Mouse (Mus musculus): Measurements from ENCODE around the gene Mmp23.
"Not testable (repeated sequence)": the region's sequence is repeated elsewhere in the genome, so short reads cannot be mapped to it uniquely, and the experiment has no call there.

The Mmp23 gene

DNA sequence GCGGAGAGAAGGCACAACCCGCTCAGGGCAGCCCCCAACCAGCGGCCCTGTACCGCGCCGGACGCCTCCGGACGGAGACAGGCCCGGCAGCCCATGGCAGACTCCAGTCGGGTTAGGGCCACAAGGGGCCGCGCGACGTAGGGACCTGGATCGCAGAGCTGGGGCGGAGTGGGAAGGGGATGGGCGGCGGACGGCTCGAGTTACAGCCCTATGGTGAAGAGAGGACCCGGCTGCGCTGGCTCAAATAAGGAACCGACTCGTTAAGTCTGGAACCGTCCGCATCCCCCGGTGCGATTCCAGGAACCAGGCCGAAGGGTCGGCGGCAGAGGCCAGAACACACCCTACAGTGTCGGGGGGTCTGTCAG, at the start of gene Mmp23:
TSS of gene Mmp23 (minus strand) at position 299 of the 365 bp plus-strand sequence.
- DNase-seq (ENCODE audit: low spot score in 2 of 2): peak; percentile 16 to 68

DNA sequence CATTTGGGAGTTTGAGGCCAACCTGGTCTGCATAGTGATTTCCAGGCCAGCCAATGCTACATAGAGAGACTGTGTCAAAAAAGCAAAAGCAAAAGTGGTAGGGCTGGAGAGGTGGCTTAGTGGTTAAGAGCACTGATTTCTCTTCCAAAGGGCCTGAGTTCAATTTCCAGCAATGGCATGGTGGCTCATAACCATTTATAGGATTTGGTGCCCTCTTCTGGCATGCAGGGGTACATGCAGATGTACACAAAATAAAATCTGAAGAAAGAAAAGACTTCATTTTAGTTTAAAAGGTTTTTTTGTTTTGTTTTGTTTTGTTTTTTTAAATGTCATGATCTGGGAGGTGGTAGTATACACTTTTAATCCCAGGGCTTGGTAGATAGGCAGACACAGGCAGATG, 47.2 kb upstream of the Mmp23 start:
- no peak for DNase-seq (ENCODE audit: low spot score in 2 of 2)

DNA sequence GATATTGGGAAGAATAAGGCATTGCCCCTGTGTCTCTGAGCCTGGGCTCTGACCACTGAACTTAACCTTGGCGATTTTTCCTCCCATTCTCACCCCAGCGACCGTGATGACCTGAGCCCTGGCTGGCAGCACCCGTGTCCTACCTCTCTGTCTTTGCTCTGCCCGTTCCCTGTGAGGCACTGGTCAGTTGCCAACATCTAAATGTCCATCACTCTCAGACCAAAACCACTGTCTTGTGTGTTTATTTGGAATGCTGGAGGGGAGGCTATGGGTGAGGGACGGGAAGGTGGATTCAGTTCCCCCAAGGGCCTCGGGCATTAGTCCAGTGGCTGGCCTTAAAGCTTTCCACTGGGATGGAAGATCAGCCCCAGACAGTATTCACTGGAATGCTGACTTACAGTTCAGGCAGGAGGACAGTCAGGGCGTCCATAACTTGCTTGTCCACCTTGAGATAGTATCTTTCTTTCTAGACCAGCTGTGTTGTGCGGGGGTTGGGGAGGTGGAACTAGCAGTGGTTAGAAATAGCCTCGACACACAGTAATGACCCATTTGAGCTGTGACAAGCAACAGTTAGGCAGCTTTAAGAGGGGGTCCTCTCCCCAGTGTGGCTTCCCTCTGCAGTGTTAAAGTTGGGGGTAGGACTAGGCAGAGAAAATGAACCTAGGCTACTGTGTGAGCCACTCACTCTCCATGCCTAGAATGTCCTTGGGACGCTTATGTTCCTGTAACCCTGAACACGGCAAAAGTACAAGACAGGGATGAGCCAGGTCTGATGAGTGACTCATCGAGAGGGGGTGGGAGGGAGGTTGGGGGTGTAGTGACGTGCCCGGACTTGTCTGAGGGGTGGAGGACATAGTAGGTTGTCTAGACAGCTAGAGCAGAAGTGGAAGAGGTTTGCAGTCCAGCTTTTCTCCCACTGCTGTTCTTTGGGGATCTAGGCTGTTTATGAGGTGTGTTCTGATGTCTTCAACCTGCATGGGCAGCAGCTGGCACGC, 43.4 kb upstream of the Mmp23 start:
- DNase-seq (ENCODE audit: low spot score in 2 of 2): no peak

DNA sequence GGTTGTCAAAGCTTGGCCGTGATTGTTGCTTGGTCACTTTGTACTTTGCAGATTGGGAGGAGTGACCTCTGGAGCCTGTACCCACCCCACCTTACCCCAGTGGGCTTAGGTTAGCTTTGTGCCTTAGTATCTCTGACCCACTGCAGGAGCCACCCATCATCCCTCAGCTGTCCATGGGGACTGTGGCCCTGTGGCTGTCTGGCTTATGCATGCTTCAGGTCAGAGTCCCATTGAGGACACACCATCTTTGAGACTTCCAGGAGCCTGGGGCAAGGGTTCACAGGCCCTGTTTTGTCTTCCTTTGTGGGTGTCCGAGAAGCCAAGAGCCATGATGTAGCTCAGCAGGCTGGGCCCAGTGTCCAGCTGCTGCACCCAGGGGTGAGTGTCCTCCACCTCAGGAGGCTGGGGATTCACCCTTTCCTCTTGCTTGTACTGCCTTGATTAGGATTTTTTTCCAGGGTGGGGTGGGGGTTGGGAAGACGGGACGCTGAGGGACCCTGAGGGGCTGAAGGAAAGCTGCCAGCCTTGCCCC, 42.4 kb upstream of the Mmp23 start:
- no peak for DNase-seq (ENCODE audit: low spot score in 2 of 2)

DNA sequence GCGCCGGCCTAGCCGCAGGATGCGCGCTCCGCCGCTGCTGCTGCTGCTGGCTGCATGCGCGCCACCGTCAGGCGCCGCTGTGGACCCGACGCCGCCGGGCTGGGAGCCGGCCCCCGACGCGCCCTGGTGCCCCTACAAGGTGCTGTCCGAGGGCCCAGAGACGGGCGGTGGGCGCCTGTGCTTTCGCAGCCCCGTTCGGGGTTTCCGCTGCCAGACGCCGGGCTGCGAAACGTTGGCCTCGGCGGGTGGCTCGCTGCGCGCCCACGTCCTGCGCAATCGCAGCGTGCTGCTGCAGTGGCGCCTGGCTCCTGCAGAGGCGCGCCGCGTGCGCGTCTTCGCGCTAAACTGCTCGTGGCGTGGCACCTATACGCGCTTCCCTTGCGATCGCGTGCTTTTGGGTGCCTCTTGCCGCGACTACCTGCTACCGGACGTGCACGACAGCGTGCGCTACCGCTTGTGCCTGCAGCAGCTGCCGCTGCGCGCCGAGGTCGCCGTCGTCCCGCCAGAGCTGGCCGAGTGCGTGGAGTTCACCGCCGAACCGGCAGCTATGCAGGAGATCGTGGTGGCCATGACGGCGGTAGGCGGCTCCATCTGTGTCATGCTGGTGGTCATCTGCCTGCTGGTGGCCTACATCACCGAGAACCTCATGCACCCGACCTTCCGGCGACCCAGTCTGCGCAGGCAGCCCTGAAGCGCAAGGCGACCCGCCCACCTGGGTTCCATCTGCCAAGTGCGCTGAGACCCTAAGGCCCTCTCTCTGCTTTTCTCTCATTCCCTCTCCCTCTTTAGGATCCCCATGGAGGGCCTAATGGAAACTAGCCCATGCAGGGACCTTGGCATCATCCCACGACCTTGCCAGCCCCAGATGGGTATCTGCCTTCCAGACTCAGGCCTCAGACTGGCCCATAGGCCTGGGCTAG, 41.6 kb upstream of the Mmp23 start:
- DNase-seq (ENCODE audit: low spot score in 2 of 2): peak; percentile 42 to 74

DNA sequence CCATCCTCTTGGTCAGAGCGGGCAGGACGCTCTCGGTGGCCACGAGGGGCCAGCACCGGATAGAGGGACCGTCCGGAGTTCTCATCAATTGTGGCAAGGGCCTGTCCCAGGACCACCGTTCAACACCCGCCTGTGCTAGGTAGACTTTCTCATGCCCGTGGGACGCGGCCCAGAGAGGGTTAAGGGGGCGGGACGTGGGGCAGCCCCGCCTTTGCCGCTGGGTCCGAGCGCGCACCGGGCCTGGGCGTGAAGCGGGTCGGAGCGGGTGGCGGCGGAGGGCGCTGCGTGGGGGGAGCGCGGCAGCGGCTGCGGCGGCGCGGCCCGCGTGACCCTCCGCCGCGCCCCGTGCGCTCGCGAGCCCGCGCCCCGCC, 40.9 kb upstream of the Mmp23 start, which contains the start of gene Fndc10:
TSS of gene Fndc10 (plus strand) at position 232 of the 371 bp plus-strand sequence.
- DNase-seq (ENCODE audit: low spot score in 2 of 2): peak; percentile 40 to 74

DNA sequence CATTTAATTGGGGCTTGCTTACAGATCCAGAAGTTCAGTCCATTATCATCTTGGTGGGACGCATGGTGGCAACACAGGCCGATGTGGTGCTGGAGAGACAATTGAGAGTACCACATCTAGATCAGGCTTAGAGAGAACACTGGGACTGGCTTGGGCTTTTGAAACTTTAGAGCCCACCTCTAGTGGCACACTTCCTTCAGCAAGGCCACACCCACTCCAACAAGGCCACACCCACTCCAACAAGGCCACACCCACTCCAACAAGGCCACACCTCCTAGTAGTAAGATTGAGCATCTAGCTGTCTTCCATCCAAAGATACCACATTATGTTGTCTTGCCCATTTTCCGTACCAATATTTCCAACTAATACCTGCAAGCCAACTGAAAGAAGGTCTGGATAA, 39.2 kb upstream of the Mmp23 start:
- no peak for DNase-seq (ENCODE audit: low spot score in 2 of 2)

DNA sequence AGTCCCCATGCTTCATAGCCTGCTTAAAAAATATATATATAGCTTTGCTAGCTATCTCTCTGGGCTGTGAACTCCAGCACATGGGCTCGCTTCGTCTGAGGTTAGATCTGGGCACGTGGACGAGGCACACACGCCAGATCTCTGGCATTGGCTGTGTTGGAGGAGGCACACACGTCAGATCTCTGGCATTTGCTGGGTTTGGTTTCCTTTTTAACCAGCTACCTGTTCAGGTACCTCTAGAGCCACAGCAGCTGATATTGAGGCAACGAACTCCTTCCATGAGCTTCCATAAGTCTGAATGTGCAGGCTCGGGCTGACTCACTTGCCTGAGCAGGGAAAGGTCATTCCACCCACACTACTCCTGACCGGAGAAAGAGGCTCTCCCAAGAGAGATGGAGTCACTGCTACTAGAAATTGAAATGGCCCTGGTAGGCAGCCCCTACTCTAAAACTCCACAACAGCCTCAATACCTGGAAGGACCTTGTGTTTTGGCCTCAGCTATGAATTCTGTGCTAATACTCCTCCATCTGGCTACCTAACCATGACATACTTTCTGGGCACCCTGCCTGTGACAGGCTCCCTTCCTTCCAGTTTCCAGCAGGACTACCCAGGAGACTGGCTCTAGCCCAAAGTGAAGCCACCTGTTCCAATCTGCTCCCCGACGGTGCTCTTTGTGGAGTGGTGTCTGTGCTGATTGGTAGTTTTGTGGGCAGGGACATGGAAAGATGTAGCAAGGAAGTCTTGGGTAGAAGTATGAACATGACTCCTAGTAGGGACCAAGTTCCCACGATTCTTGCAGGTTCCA, 37.6 kb upstream of the Mmp23 start:
- DNase-seq (ENCODE audit: low spot score in 2 of 2): no peak

DNA sequence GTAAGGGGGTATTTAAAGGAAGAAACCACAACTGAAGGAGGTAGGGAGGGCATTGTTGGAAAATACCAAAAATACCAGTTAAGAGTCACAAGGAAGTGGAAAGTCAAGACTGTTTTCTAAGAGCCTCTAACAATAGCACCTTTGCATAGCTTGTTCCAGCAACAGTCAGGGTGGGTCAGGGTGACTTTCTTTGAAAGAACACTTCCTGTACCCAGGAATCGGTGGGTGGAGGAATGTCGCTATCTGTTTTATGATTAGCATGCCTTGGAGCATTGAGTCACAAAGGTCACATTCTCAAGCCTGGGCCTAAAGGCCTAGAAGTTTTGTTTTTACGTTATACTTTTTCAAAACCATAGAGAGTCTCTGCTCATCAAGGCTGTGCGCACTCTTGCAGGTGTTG, 34.6 kb upstream of the Mmp23 start:
- not testable (repeated sequence) for DNase-seq (ENCODE audit: low spot score in 2 of 2)

DNA sequence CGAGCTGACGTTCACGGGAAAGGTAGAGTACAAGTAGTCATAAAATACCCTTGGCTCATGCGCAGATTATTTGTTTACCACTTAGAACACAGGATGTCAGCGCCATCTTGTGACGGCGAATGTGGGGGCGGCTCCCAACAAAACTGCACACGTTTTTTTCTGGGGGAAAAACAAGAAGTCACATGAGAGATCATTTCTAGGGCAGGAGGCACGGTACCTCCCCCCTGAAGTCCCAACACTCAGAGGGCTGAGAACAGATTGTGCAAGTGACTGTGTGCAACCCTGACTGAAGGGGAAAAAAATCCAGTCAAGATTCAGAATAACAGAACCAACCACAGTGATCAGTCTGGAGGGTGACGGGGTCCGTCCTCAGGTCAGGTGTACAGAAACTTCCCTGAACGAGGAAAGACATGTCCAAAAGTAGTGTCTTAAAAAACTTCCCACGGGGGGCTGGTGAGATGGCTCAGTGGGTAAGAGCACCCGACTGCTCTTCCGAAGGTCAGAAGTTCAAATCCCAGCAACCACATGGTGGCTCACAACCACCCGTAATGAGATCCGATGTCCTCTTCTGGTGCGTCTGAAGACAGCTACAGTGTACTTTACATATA, 30.6 kb upstream of the Mmp23 start:
- DNase-seq (ENCODE audit: low spot score in 2 of 2): not testable (repeated sequence)

DNA sequence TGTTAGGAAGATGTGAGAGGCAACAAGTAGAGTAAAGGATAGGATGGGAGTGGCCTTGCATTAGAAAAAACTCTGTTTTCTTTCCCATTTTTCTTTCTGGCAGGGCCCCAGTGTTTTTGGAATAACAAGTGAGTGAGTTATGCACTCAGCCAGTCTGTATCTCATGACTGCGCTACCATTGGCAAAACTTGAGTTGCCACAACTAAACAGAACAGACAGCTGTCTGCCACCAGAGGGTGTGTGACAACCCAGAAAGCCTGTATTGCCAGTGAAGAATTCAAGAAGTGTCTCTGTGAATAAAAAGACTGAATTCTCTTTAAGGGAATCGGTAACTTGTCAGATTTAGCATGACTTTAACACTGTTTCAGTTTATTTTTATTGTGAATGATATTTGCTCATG, 22.8 kb upstream of the Mmp23 start:
- peak in 1 of 2 experiments; percentile 58 for DNase-seq (ENCODE audit: low spot score in 2 of 2)

DNA sequence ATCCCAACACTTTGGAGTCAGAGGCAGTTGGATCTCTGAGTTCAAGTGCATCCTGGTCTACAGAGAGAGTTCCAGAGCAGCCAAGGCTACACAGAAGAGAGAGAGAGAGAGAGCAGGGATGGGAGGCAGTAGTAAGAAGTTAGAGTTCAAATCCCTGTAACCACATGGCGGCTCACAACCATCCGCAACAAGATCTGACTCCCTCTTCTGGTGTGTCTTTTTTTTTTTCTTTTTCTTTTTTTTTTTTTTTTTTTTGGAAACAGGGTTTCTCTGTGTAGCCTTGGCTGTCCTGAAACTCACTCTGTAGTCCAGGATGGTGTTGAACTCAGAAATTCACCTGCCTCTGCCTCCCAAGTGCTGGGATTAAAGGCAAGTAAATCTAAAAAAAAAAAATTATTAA, 18.9 kb upstream of the Mmp23 start:
- no peak for DNase-seq (ENCODE audit: low spot score in 2 of 2)

DNA sequence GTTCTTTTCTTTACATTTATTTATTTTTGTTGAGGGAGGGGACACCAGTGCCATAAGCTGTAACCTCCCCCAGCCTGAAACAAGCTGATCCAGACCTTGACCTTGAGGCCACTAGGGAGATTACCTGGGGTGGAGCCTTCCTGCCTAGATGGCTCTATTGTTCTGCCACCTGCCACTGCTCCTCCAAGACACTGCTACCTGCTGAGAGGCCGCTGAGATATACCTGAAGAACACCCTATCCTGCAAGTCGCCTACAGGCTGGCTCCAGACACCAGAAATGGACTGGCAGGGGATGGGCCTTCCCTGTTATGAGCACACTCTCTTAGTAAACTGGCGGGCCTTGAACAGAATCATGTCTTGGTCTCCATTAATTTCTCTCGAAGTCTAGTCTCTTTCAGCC, 17.1 kb upstream of the Mmp23 start:
- DNase-seq (ENCODE audit: low spot score in 2 of 2): peak in 1 of 2 experiments; percentile 48

DNA sequence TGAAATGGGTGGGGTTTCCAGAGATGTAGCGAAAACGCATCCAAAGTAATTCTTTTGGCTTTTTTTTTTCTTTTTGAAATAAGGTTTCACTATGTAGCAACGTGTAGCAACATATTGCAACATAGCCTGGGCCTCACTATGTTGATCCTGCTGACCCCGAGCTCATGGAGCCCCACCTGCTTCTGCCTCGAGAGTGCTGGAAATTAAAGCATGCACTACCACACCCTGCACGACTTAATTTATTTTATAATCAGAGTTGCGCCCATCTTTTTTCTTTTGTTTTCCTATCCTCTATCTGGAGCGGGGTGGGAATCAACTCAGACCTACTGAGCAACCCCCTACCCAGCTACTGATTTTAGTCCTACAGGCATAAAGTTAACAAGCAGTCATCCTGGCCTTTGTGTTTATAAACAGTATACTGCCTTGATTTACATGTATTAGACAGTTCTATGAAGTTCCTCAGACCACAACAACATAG, 16.5 kb upstream of the Mmp23 start:
- no peak for DNase-seq (ENCODE audit: low spot score in 2 of 2)

DNA sequence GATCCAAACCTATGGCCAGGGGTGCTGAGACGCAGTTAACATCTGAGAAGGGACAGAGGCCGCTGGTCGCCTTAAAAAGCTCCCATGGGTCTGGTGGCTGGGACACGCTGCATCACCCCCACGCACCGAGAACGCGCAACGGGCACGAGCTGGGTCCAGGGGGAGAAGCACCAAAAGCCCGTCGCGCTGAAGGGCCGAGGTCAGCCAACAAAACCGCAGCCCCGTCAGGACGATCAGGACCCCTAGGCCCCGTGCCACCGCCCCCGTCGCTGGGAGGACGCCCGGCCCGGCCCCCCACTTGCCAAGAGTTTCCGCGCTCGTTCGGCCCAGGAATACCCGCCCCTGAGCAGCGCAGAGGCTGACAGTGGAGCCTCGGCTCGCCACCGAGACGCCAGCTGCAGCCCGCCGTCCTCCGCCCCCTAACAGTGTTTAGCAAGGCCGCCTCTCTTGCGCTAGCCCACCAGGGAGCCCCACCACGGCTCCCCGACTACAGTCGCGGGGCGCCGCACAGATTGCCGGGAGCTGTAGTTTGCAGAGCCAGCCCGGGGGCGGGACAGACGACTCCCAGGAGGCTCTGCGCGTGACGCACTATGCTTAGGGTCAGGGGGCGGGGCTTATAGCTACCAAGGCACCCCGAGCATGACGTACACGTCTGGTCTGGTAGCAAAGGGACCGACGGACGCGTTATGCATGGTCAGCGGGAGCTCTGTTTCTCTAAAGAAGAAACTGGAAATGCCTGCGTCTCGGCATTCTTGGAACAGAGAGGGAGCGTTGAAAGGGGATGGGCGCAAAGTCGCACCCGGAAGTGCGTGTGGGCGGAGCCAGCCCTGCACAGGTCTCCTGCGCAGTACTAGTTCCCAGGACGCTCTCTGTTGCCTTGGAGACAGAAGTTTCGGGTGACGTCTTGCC, 15.8 kb upstream of the Mmp23 start, which contains the start of gene Mib2:
TSS of gene Mib2 (minus strand) at position 510 of the 909 bp plus-strand sequence.
- DNase-seq (ENCODE audit: low spot score in 2 of 2): peak; percentile 95 to 98

DNA sequence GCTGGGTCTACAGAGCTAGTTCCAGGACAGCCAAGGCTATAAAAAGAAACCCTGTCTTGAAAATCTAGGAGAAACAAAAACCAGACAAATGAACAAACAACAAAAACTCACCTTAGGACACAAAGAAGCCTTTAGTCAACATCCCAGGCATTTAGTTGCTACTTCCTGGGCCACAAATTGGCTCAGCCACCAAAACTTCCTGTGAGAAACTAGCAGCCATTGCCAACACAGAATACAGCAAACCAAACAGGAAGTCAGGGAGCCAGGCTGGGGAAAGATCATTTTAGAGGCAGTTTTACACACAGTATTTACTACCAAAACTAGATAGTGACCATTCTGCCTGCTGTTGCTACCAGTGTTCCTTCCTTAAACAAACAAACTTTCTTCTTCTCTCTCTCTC, 13.7 kb upstream of the Mmp23 start:
- no peak for DNase-seq (ENCODE audit: low spot score in 2 of 2)

DNA sequence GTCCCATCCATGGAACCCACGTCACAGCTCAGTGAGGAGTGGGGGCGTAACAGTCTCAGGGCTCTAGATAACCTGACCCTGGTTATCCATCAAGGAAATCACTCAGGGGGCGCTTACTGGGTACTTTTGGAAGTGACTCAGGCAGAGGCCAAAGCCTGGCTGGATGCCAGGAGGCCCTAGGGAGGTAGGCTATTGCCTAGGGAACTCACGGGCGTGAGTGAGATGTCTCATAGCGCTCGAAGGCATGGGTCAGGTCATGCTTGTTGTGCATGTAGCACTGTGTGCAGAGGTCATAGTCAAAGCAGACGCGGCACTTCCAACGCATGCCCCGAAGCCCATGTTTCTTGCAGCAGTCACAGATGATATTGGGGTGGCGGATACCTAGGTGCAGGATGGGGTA, 7.5 kb upstream of the Mmp23 start:
- no peak for DNase-seq (ENCODE audit: low spot score in 2 of 2)

DNA sequence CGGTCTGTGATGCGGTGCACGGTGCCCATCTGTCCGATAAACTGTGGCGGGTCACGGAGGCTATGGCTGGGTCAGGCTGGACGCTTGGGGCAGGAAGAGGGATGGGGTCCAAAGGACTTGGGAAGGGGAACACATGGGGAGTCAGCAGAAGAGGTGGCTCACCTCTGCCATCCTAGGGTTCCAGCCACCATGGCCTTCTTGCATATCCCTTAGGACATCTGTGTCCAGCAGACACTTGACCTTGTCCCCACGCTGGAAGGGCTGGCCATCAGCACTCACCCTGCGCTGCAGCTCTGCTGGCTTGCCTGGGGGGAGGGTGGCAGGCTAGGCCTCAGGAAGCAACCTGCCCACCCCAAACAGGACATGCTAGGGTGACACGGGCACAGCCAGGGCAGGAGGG, 5.8 kb upstream of the Mmp23 start:
- DNase-seq (ENCODE audit: low spot score in 2 of 2): no peak

DNA sequence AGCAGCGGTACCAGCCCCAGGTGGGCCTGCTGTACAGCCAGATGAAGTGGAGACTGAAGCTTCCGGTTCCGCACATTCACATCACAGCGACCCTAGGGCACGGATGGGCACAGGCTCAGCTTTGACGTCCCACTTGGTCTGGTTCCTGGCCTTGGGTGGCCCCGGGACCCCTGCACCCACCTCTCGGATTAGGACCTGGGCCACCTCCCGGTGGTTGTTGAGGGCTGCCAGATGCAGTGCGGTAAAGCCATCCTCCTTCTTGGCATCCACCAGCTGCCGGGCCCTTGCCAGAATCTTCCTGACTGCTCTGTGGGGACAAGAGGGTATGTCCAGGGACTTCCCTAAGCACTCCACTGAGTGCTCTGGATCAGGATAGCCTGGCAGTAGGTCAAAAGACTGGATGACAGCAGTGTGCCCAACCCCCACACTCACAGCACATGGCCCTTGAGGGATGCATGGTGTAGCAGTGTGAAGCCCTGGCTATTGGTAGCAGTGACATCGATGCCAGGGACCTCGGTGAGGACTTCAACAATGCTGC, 3.1 kb upstream of the Mmp23 start:
- DNase-seq (ENCODE audit: low spot score in 2 of 2): no peak
